Mouse (Mus musculus): ENCODE data around the gene Phf20.

The Phf20 gene

GRCm38 (mm10) chr2:156263204-156263893 is 67.1 kb downstream of the Phf20 start:
- DNase-seq (ENCODE audit: low read depth, low spot score): no peak

DNA sequence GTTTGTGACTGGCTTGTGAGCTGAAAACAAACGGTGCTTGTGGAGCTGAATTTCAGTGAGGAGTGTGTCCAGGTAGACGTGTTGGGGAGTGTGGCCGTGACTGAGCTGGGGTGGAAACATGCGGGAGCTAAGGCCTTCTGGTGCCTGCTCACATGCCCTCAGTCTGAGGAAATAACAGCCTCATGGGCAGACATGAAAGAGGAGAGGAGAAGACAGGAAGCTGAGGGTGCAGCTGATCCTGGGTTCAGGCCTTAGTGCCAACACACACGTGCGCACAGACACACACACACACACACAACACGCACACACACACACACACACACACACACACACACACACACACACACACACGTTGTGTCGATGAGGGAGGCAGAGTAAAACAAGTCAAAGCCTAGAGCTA is 71.4 kb downstream of the Phf20 start:
- no peak for DNase-seq (ENCODE audit: low read depth, low spot score)

DNA sequence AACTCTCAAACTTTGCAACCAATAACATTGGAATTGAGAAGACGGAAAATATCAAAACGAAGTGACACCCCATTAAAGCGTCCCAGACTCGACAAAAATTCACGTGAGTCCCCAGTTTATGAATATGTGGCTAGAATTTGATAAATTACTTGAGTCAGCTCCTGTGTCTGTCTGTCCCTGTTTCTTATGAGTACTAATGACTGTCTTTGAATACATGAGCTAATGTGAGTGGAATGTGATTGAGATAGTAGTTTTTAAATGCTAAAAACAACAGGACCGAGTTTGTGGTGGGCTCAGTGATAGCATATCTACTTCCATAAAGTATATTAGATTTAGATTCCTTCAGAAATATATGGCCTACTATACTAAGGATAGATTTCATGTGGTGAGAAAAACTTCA is 76.3 kb downstream of the Phf20 start:
- no peak for DNase-seq (ENCODE audit: low read depth, low spot score)

GRCm38 (mm10) chr2:156278226-156279017 is 82.2 kb downstream of the Phf20 start:
- peak; percentile 84 for DNase-seq (ENCODE audit: low read depth, low spot score)

DNA sequence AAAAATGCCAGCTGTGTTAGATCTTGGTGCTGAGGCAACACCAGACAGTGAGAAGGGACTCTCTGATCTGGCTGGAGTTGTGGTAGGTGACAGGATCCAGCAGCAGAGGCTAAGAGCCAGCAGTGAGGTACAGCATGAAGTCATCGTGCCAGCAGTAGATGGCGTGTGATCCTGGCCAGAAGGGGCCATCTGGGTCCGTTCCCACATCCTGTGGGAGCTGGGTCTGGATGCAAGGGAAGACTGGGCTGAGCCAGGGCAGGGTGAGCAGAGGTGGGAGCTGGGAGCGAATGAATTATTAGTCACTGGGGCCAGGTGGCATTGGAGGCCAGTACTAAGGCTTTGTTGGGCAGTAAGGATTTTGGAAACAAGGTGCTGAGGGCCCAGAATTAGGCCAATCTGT is 85.0 kb downstream of the Phf20 start:
- DNase-seq (ENCODE audit: low read depth, low spot score): no peak

- no peak for DNase-seq (ENCODE audit: low read depth, low spot score)
Measured at GRCm38 (mm10) chr2:156285161-156285560, 88.9 kb downstream of the Phf20 start.

- DNase-seq (ENCODE audit: low read depth, low spot score): peak; percentile 54
Measured at GRCm38 (mm10) chr2:156286733-156287132, 90.5 kb downstream of the Phf20 start.

GRCm38 (mm10) chr2:156288222-156288621 is 92.0 kb downstream of the Phf20 start:
- DNase-seq (ENCODE audit: low read depth, low spot score): no peak

DNA sequence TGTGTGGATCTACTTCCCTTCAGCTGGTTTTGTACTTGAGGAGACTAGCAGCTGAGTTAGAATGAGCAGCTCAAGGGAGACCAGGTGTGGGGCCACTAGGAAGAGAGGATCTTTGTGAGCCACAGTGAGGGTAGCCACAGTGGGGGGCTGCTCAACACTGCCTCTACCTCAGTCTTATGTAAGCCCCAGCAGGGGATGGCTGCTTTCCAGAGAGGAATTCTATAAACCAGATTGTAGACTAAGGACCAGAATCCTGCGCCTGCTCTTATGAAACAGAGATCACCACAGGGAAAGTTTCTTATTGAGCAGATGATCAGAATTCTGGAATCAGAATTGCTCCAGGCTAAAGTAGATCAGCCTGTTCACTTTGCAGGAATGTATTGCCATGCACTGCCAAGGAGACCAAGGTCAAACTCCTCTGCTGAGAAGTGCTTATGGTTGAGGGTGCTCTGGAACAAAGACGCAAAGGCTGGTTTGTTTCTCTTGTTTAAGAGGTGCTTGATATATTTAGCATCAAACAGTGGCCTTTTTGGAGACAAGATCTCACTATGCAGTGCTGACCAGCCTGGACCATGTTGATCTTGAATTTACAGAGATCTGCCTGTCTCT is 93.4 kb downstream of the Phf20 start:
- DNase-seq (ENCODE audit: low read depth, low spot score): peak; percentile 87

- DNase-seq (ENCODE audit: low read depth, low spot score): no peak
Measured at GRCm38 (mm10) chr2:156291998-156292397, 95.7 kb downstream of the Phf20 start.

DNA sequence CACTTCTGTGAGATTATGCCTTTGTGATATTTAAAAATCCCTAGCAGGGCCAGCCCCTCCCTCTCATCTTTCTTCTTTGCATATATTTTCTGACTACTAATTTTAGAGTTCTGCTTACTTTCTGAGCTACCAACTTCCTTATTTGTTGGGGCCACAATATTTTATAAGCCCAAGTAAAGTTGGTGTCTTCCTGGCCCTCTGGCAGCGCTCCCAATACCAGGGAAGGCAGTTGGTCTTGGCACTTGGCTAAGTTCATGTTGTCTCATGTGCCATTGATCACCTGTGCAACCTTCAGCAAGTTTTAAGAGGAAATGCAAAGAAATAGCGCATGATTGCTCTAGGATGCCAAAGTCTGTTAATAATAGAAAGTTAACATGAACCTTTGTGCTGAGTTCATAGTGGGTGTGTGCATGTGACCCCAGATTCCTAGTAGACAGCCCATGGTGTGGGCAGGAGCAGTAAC is 99.4 kb downstream of the Phf20 start:
- DNase-seq (ENCODE audit: low read depth, low spot score): no peak

DNA sequence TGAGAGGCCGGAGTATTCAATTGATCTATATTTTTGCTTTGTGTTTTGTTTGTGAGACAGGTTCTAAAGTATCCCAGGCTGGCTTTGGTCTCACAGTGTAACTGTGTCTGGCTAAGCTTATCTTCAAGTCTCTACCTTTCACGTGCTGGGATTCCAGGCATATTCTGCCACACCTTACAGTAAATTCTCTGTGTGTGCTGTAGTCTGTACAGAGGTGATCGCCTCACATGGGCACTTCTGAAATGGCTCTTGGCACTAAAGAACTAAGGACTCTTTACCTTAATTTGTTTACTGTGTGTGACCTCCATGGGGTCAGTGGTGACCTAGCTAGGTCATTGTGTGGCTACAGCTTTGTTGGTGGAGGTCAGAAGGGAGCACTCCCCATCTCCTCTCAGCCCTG is 99.9 kb downstream of the Phf20 start:
- no peak for DNase-seq (ENCODE audit: low read depth, low spot score)

GRCm38 (mm10) chr2:156297653-156298052 is 101.4 kb downstream of the Phf20 start:
- no peak for DNase-seq (ENCODE audit: low read depth, low spot score)

- DNase-seq (ENCODE audit: low read depth, low spot score): no peak
Measured at GRCm38 (mm10) chr2:156298458-156298857, 102.2 kb downstream of the Phf20 start.

GRCm38 (mm10) chr2:156302063-156302462 is 105.8 kb downstream of the Phf20 start:
- DNase-seq (ENCODE audit: low read depth, low spot score): no peak

GRCm38 (mm10) chr2:156304351-156304750 is 108.1 kb downstream of the Phf20 start:
- no peak for DNase-seq (ENCODE audit: low read depth, low spot score)

DNA sequence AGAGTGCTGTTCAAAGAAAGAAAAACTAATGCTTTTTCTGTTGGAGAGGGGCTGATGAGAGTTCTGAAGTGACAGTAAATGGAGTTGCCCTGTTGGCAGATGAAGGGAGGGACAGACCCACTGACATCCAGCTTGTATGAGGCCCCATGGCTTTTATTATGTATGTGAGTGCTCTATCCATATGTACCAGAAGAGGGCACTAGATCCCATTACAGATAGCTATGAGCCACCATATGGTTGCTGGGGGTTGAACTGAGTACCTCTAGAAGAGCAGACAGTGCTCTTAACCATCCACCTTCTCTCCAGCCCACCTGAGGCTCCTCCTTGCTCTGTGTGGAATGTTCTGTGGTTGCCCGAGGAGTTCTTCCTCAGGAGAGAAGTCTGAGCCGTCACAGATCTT is 109.6 kb downstream of the Phf20 start:
- DNase-seq (ENCODE audit: low read depth, low spot score): peak; percentile 73

- peak; percentile 27 for DNase-seq (ENCODE audit: low read depth, low spot score)
Measured at GRCm38 (mm10) chr2:156307261-156307660, 111.0 kb downstream of the Phf20 start.

DNA sequence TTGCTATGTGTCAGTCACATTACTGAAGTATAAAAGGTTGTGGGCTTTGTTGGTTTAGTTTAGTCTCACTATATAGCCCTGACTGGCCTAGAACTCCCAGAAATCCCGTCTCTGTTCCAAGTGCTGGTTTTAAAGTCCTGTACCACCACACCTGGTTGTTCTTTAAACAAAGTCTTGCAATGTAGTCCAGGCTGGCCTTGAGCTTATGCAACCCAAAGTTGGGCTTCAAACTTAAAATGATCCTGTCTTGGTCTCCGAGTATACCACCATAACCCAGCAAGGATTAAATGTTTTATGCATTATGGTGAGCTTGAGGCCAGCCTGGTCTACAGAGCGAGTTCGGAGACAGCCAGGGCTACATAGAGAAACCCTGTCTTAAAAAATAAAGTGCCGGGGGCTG is 113.7 kb downstream of the Phf20 start:
- no peak for DNase-seq (ENCODE audit: low read depth, low spot score)

DNA sequence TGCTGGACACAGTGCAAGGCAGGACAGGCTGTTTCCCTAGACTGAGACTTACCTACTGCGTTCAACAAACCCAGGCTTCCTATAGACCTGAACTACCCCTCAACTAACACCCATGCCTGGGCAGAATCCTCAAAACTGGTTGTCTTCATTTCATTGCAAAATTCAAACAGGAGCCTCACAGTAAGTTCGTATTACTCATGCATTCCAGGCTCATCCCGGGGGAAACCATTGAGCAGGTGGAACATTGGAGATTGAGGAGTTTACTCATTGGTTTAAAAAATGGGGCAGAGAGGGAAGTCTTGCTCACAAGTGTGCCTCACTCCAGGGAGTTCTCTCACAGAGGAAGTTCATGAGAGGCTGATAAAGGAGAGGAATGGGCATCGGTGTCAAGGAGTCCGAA is 114.2 kb downstream of the Phf20 start:
- no peak for DNase-seq (ENCODE audit: low read depth, low spot score)

DNA sequence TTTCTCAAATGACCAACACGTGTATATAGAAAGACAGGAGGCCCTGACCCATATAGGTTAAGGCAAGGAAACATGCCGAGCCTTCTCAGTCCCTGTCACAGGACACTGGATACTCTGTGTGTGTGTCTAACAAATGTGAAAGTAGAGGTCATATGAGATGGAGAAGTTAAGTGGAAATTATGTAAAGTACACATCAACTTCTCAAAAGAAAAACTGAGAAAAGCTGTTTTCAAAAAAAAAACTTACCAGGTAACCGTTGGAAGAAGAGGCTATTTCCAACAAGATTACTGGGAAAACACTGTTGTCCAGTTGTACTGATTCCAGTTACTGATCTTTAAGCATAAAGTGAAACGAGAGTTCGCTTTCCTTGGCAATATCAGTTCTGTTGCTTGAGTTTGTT is 114.7 kb downstream of the Phf20 start:
- no peak for DNase-seq (ENCODE audit: low read depth, low spot score)

- DNase-seq (ENCODE audit: low read depth, low spot score): no peak
Measured at GRCm38 (mm10) chr2:156311441-156311840, 115.2 kb downstream of the Phf20 start.

DNA sequence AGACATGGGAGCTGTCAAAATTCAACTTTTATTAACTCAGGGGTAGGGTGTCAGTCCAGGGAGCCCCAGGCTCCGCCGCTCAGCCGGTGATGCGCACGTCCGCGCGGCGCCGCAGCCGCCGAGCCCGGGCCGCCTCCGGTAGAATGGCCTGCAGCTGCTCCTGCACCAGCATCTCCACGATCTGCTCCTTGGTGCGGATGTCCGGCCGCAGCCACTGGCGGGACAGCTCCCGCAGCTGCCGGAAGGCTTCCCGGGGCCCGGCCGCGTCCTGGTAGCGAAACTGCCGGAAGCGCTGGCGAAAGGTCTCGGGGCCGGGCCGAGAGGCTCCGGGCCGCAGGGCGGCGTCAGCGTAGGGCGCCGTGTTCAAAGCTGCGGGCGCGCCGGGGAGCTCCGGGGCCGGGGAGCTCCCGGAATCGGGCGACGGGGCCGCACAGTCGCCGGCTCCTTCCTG is 115.6 kb downstream of the Phf20 start:
- DNase-seq (ENCODE audit: low read depth, low spot score): peak; percentile 50

Measured in R1 (cell line).